Mouse (Mus musculus) layer of hippocampus, postnatal 25 days (tissue): ENCODE data around the gene Akap8l. TPM values are rescaled to one million over a fixed set of nuclear protein-coding genes. Genes with fewer than 3 reads are reported as not detected.

Experiments used
- microRNA-seq, 2 experiments: library from miRNA; unstranded; fragments of <30 nt; microRNA quantifications; one replicate each; pipeline ENCODE4 v1.2.0; 2021
- total RNA-seq, 2 experiments: library from RNA; stranded (reverse); gene quantifications; 2 replicates each; pipeline ENCODE4 v1.2.3; 2021

Akap8l gene
- total RNA-seq, 2 experiments from 2014 or later = 140 to 197 TPM

Small RNA genes within 50 kb of the gene (microRNA-seq; reads per million reads assigned to microRNA genes)
- 0 reads per million in 2 experiments for gene Gm22201

Other genes starting within 250 kb of the Akap8l start
- gene Notch3, start 183.8 kb downstream of the Akap8l start, total RNA-seq = 10 to 100 TPM in 1 of 2 experiments, 1 to 10 TPM in 1; 7.0 to 10.3 TPM
- gene Ephx3, start 161.1 kb downstream of the Akap8l start, total RNA-seq = under 1 TPM; 0.49 to 0.75 TPM
- gene Brd4, start 65.9 kb downstream of the Akap8l start, total RNA-seq = 100 to 1,000 TPM; 104 to 117 TPM
- gene Akap8, start 29.4 kb downstream of the Akap8l start, total RNA-seq = 10 to 100 TPM; 68.1 to 92.0 TPM
- 10 to 100 TPM; 48.3 to 57.7 TPM for gene Wiz, start 38.8 kb upstream of the Akap8l start, total RNA-seq
- 1 to 10 TPM; 2.9 to 3.4 TPM for gene Rasal3, start 53.0 kb upstream of the Akap8l start, total RNA-seq
- not detected for gene Pglyrp2, start 73.6 kb upstream of the Akap8l start, total RNA-seq
- gene Cyp4f39, start 102.1 kb upstream of the Akap8l start, total RNA-seq = not detected
- 1 to 10 TPM; 3.4 to 6.0 TPM for gene Cyp4f17, start 155.4 kb upstream of the Akap8l start, total RNA-seq
- 10 to 100 TPM in 1 of 2 experiments, 1 to 10 TPM in 1; 7.0 to 10.3 TPM for gene Cyp4f16, start 186.0 kb upstream of the Akap8l start, total RNA-seq